Mouse (Mus musculus) MEL (cell line): ENCODE results near the gene Adamts2.

Source experiments
- CHD2 ChIP-seq: IDR thresholded peaks from 2 replicates; pipeline ENCODE4 v1.6.1; 2011; ENCODE audit warnings: low read length, improper control_type of control experiment
- CTCF ChIP-seq, 3 experiments: IDR thresholded peaks in 2 of 3; conservative IDR thresholded peaks in 1 of 3; 2 replicates each; pipeline ENCODE4 v1.5.1; 2011 to 2012; ENCODE audit warnings: low read length in 3 of 3, low read depth in 2 of 3, mild to moderate bottlenecking in 2 of 3, improper control_type of control experiment in 1 of 3, inconsistent platforms in 1 of 3, mixed read lengths in 1 of 3, moderate library complexity in 1 of 3; ENCODE audit not compliant: control insufficient read depth in 1 of 3, insufficient read depth in 1 of 3, poor library complexity in 1 of 3, severe bottlenecking in 1 of 3
- E2F4 ChIP-seq: IDR thresholded peaks from 2 replicates; pipeline ENCODE4 v1.6.1; 2011; ENCODE audit warnings: low read depth, low read length, improper control_type of control experiment, borderline replicate concordance
- EP300 ChIP-seq, 2 experiments: IDR thresholded peaks; 2 replicates each; pipeline ENCODE4 v1.6.1; 2011; ENCODE audit warnings: improper control_type of control experiment in 2 of 2, low read length in 2 of 2, low read depth in 1 of 2, mild to moderate bottlenecking in 1 of 2
- GATA1 ChIP-seq: IDR thresholded peaks from 2 replicates; pipeline ENCODE4 v1.6.1; 2011; ENCODE audit warnings: low read depth, low read length, improper control_type of control experiment
- MAFK ChIP-seq: IDR thresholded peaks from 2 replicates; pipeline ENCODE4 v1.6.1; 2011; ENCODE audit warnings: low read depth, mild to moderate bottlenecking, low read length, improper control_type of control experiment, borderline replicate concordance
- MXI1 ChIP-seq: IDR thresholded peaks from 2 replicates; pipeline ENCODE4 v1.6.1; 2011; ENCODE audit warnings: mild to moderate bottlenecking, low read depth, low read length, improper control_type of control experiment
- MYC ChIP-seq: IDR thresholded peaks from 2 replicates; pipeline ENCODE4 v1.6.1; 2011; ENCODE audit warnings: low read depth, mild to moderate bottlenecking, low read length, improper control_type of control experiment, moderate library complexity
- POLR2A ChIP-seq, 2 experiments: IDR thresholded peaks; 2 replicates each; pipeline ENCODE4 v1.6.1; 2011 to 2012; ENCODE audit warnings: low read length in 2 of 2, mild to moderate bottlenecking in 2 of 2, control low read depth in 1 of 2, improper control_type of control experiment in 1 of 2, low read depth in 1 of 2, moderate library complexity in 1 of 2; ENCODE audit not compliant: control insufficient read depth in 1 of 2, insufficient read depth in 1 of 2, poor library complexity in 1 of 2
- POLR2AphosphoS2 ChIP-seq: IDR thresholded peaks from 2 replicates; pipeline ENCODE4 v1.6.1; 2011; ENCODE audit warnings: low read length, improper control_type of control experiment
- USF2 ChIP-seq, 2 experiments: IDR thresholded peaks; 2 replicates each; pipeline ENCODE4 v1.6.1; 2011 to 2012; ENCODE audit warnings: improper control_type of control experiment in 2 of 2, low read length in 2 of 2, borderline replicate concordance in 1 of 2, inconsistent platforms in 1 of 2, low read depth in 1 of 2, mild to moderate bottlenecking in 1 of 2; ENCODE audit not compliant: insufficient read depth in 1 of 2
- ZKSCAN1 ChIP-seq: IDR thresholded peaks from 2 replicates; pipeline ENCODE4 v1.6.1; 2012; ENCODE audit warnings: low read depth, mild to moderate bottlenecking, inconsistent platforms, low read length, improper control_type of control experiment, moderate library complexity

GRCm38 (mm10) chr11:50592892-50593553 is 8.9 kb upstream of the Adamts2 start:
- TF ChIP-seq USF2 (IDR thresholded peaks at IDR 0.05; ENCODE audit: borderline replicate concordance in 1 of 2, insufficient read depth in 1 of 2, low read depth in 1 of 2, low read length in 2 of 2) (no peak), MAFK (no peak), MYC (no peak), POLR2AphosphoS2 (no peak), EP300 (IDR thresholded peaks at IDR 0.05; ENCODE audit: low read depth in 1 of 2, low read length in 2 of 2) (no peak), E2F4 (no peak), GATA1 (no peak), CHD2 (no peak), CTCF (IDR thresholded peaks at IDR 0.05 in 2 of 3, conservative IDR thresholded peaks at IDR 0.05 in 1 of 3; ENCODE audit: control insufficient read depth in 1 of 3, insufficient read depth in 1 of 3, low read depth in 2 of 3, low read length in 3 of 3, poor library complexity in 1 of 3, severe bottlenecking in 1 of 3) (no peak), POLR2A (IDR thresholded peaks at IDR 0.05; ENCODE audit: control insufficient read depth in 1 of 2, insufficient read depth in 1 of 2, low read depth in 1 of 2, low read length in 2 of 2, poor library complexity in 1 of 2) (no peak), MXI1 (no peak), ZKSCAN1 (no peak)
